Mouse (Mus musculus): Measurements from ENCODE around the gene Lamc1. TPM values are rescaled to one million over a fixed set of nuclear protein-coding genes. Genes with fewer than 3 reads are reported as not detected.

The Lamc1 gene
- total RNA-seq, 1 experiment from 2014 or later = 3.6 TPM

DNA sequence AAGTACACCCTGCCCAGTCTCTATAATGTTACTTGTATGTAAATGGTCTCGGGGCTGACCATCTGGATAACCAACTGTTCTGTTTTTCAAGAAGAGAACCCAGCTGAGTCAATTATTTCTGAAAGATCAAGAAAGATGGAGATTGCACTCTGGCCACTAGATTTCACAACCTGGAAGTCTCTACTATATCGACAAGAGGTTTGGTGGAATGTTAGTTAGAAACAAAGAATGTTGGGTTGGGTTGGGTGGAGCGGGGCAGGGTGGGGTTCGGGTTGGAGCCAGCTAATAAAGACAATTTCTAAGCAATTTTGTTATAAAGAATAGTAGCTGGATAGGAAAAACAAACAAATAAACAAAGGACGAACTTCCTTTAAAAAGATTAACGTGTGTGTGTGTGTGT, 62.9 kb downstream of the Lamc1 start:
- no peak for ATAC-seq (replicated peaks; ENCODE audit: low read depth, poor library complexity, severe bottlenecking)

- ATAC-seq (replicated peaks; ENCODE audit: low read depth, poor library complexity, severe bottlenecking) = no peak
Measured at GRCm38 (mm10) chr1:153268806-153269309, 63.7 kb downstream of the Lamc1 start.

DNA sequence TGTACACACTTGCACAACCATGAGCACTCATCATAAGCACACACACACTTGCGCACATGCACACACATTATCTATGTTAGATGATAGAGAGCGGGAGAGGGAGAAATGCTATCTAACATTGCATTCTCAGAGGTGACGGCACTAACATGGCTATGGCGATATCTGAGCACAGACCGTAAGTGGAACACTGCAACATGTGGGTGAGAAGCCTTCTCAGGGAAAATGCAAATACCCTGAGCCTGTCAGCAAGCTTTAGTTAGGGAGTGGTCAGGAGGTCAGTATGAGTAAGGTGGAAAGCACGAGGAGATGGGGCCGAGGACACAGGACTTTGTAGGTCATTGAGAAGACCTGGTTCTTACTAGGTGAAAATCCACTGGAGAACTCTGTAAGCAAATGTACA, 64.3 kb downstream of the Lamc1 start:
- no peak for ATAC-seq (replicated peaks; ENCODE audit: low read depth, poor library complexity, severe bottlenecking)

DNA sequence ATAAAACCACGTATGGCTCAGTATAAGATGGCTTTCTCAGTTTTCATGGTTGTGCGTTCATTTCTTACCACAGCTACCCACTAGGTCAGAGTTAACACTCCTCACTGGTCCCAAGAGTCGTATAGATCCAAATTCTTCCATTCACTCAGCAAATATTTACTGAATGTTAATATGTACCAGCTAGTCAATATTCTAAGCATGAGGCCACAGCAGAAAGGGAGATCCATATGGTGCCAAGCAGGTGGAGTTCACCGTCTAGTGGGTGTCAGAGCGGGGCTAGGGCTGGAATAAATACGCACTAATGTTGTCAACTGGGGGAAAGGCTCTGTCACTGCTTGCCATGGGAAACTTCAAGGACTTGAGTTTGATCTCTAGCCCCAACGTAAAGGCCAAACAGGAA, 64.9 kb downstream of the Lamc1 start:
- no peak for ATAC-seq (replicated peaks; ENCODE audit: low read depth, poor library complexity, severe bottlenecking)

GRCm38 (mm10) chr1:153266891-153267290, 65.7 kb downstream of the Lamc1 start:
- ATAC-seq (replicated peaks; ENCODE audit: low read depth, poor library complexity, severe bottlenecking) = no peak

DNA sequence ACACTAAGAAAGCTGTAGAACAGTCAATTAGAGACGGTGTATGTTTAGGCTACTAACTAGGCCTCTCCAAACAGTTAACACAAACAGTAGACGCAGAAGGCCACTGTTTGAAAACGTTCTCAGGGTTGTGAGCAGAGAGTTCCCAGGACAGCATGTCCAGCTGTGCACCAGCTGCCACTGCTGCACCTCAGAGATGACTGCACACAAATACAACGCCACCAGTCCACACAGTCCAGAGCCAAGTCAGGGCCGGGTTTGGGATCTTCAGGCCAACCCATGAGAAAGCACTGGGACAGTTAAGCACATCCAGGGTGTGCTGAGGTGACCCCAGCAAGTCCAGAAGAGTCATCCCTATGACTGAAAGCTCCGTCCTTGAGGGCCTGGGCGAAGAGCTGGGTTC, 67.0 kb downstream of the Lamc1 start:
- ATAC-seq (replicated peaks; ENCODE audit: low read depth, poor library complexity, severe bottlenecking) = no peak

- no peak for ATAC-seq (replicated peaks; ENCODE audit: low read depth, poor library complexity, severe bottlenecking)
Measured at GRCm38 (mm10) chr1:153265066-153265465, 67.5 kb downstream of the Lamc1 start.

DNA sequence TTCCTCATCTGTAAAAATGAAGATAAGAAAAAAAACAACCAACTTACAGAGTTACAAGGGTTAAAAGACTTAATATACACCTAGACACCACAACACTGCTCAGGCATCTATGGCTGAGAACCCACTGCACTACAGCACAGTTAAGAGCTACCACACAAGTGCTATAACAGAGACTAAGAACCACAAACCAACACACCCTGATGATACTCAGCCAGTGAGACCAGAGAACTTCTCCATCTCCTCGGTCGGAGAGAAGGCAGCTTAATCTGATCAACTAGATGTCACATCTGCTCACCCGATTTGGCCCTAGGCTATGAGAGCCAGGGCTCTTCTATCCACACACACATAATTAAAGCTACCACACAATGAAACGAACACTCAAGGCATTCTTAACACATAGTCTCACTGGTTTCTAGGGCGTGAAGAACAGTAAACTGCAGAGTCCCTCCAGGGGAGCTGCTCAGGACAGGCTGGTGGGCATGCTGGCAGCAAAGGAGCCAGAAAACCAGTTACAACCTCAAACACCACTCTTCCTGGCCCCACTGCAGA, 72.8 kb downstream of the Lamc1 start:
- ATAC-seq (replicated peaks; ENCODE audit: low read depth, poor library complexity, severe bottlenecking) = no peak

GRCm38 (mm10) chr1:153252540-153253210, 79.9 kb downstream of the Lamc1 start:
- ATAC-seq (replicated peaks; ENCODE audit: low read depth, poor library complexity, severe bottlenecking) = no peak

GRCm38 (mm10) chr1:153251590-153252206, 80.9 kb downstream of the Lamc1 start:
- ATAC-seq (replicated peaks; ENCODE audit: low read depth, poor library complexity, severe bottlenecking) = no peak

GRCm38 (mm10) chr1:153241346-153241745, 91.2 kb downstream of the Lamc1 start:
- ATAC-seq (replicated peaks; ENCODE audit: low read depth, poor library complexity, severe bottlenecking) = no peak

GRCm38 (mm10) chr1:153235576-153235975, 97.0 kb downstream of the Lamc1 start:
- no peak for ATAC-seq (replicated peaks; ENCODE audit: low read depth, poor library complexity, severe bottlenecking)

DNA sequence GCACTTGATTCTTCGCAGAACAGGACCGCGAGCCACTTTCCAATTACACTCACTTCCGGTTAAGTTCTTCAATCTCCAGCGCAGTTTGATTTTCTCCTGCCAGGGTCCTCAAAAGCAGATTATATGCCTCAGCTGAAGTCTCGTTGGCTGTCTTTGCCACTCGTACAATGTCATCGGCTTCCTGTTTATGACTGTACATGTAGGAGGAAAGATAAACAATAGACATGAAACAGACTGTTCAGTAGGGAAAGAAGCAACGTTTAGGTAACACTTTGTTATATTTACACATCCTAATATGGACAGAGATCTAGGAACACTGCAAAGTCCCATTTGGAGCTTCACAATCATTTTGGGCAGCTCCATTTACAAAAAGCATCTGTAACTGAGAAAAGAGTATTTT, 100.9 kb downstream of the Lamc1 start:
- no peak for ATAC-seq (replicated peaks; ENCODE audit: low read depth, poor library complexity, severe bottlenecking)

DNA sequence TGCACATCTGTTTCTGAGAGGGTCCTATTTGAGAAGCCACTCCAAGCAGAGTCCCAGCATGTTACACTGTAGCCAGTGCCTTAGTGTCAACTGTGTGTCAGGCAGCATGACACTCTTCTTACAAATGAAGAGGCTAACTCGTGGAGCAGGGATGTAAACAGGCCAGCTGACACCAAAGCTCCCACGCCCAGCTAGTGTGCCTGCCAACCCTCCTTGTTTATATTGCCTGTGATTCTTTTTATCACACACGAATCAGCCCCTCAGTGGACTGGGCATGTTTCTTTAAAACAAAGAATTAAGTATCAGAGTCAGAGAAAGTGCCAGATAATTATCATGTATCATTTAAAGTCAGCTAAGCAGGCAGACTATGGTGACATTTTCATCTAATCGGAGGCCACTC, 104.7 kb downstream of the Lamc1 start:
- ATAC-seq (replicated peaks; ENCODE audit: low read depth, poor library complexity, severe bottlenecking) = no peak

DNA sequence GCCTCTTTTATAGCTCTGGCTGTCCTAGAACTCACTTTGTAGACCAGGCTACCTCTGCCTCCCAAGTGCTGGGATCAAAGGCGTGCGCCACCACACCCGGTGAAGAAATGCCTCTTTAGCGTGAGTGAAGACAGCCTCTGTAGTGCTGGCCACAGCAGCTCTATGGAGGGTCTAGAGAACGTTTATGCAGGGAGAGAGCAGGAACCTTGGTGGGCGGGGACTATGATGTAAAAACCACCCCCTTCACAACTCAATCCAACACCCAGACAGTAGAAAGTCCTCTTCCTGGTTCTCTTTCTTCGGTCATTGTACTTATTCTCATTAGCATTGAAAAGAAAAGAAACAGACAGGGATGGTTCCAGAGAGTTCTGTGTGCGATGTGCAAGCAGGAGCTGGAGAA, 105.5 kb downstream of the Lamc1 start:
- no peak for ATAC-seq (replicated peaks; ENCODE audit: low read depth, poor library complexity, severe bottlenecking)

GRCm38 (mm10) chr1:153225786-153226725, 106.5 kb downstream of the Lamc1 start:
- no peak for ATAC-seq (replicated peaks; ENCODE audit: low read depth, poor library complexity, severe bottlenecking)

- ATAC-seq (replicated peaks; ENCODE audit: low read depth, poor library complexity, severe bottlenecking) = no peak
Measured at GRCm38 (mm10) chr1:153224331-153224730, 108.3 kb downstream of the Lamc1 start.

- no peak for ATAC-seq (replicated peaks; ENCODE audit: low read depth, poor library complexity, severe bottlenecking)
Measured at GRCm38 (mm10) chr1:153219376-153219775, 113.2 kb downstream of the Lamc1 start.

DNA sequence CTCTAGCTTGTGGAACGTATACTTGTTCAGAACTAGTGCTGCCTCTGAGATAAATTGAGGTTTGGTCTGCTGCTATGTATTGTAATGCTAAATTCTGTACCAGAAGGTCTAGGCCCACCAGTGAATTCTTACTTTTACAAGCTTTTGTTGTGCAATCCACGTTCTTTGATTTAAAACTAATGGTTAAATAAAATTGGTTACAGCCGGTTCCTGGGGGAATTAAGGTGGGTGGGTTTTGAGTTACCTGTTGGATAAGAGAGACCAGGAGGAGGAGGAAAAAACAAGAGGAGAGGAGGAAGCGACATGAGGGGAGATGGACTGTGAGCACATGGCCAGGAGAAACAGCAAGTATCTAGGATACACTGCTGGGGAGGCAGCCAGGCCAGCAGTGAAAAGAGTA, 116.1 kb downstream of the Lamc1 start:
- no peak for ATAC-seq (replicated peaks; ENCODE audit: low read depth, poor library complexity, severe bottlenecking)

DNA sequence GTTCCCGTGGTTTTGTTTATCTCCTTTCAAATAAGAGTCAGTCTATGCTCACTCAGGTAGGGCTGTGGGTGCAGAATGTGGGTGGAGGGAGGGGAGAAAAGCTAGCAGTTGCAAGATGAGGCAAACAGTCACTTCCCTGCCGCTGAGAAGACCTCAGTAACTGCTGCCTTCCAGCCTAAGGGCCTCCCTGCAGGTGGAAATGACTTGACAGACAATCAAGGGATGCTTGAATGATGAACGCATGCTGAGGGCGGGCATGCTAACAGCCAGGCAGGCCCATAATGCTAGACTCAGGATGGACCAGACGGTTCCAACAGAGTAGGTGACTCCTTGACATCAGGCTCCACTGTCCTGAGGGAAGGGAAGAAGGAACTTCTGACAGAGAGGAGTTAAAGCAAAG, 116.9 kb downstream of the Lamc1 start:
- no peak for ATAC-seq (replicated peaks; ENCODE audit: low read depth, poor library complexity, severe bottlenecking)

DNA sequence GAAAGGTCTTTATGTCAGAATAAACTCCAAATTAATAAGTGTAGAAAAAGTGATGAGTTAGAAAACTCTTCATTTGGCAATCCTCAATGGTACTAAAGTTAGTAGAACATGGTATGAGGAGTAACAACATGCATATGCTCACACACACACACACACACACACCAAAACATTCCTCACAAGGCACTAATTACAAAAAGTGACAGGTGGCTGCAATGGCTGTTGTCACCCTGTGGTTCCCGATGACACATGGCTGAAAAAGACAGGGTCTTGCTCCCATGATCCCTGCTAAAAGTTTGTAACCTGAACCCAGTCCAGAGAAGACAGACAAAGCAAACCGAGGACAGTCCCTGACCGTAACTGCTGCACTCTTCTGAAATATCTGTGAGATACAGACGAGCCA, 121.6 kb downstream of the Lamc1 start:
- ATAC-seq (replicated peaks; ENCODE audit: low read depth, poor library complexity, severe bottlenecking) = no peak
